Mouse (Mus musculus) kidney, postnatal 0 days (tissue): Measurements from ENCODE around the gene Phka2. TPM values are rescaled to one million over a fixed set of nuclear protein-coding genes. Genes with fewer than 3 reads are reported as not detected.
A peak's percentile ranks its signal among the peaks of the same experiment; 100 is the strongest.

Experiments
- ATAC-seq: fragments of 200-750 bp; cut with Nextera tagmentation; replicated peaks from 2 replicates; pipeline ENCODE4 v1.8.0; 2017; ENCODE audit warnings: low read depth, moderate number of reproducible peaks, moderate TSS enrichment, moderate library complexity; ENCODE audit not compliant: low FRiP score
- DNase-seq: peaks from one replicate; pipeline ENCODE4 v3.0.0-alpha.2; 2016; ENCODE audit warnings: low spot score
- H3K27ac ChIP-seq: fragments of 300-500 bp; sonication (generic); 2 replicates; pipeline ENCODE4 v1.5.1; 2014; ENCODE audit warnings: mild to moderate bottlenecking
- H3K27me3 ChIP-seq: fragments of 300-500 bp; sonication (generic); 2 replicates; pipeline ENCODE4 v1.6.1; 2014; ENCODE audit warnings: low read length, mixed read lengths; ENCODE audit not compliant: insufficient read depth
- H3K36me3 ChIP-seq: fragments of 300-500 bp; sonication (generic); 2 replicates; pipeline ENCODE4 v1.6.1; 2014; ENCODE audit warnings: low read length, mixed read lengths; ENCODE audit not compliant: insufficient read depth
- H3K4me1 ChIP-seq: fragments of 300-500 bp; sonication (generic); replicated peaks from 2 replicates; pipeline ENCODE4 v1.6.1; 2014; ENCODE audit warnings: antibody characterized with exemption, low read length, mixed read lengths; ENCODE audit not compliant: insufficient read depth
- H3K4me2 ChIP-seq: fragments of 300-500 bp; sonication (generic); 2 replicates; pipeline ENCODE4 v1.6.1; 2014; ENCODE audit warnings: mild to moderate bottlenecking, low read length, moderate library complexity, mixed read lengths
- H3K4me3 ChIP-seq: fragments of 300-500 bp; sonication (generic); replicated peaks from 2 replicates; pipeline ENCODE4 v1.5.1; 2014; ENCODE audit warnings: low read depth, low read length
- H3K9ac ChIP-seq: fragments of 300-500 bp; sonication (generic); 2 replicates; pipeline ENCODE4 v1.6.1; 2014; ENCODE audit warnings: low read depth, low read length
- H3K9me3 ChIP-seq: fragments of 300-500 bp; sonication (generic); replicated peaks from 2 replicates; pipeline ENCODE4 v1.6.1; 2016; ENCODE audit warnings: low read length, inconsistent platforms, mixed read lengths
- CTCF ChIP-seq: IDR thresholded peaks from 2 replicates; pipeline ENCODE4 v1.5.1; 2016; ENCODE audit warnings: antibody characterized with exemption, low read depth, mild to moderate bottlenecking, moderate library complexity
- WGBS: fragments of 180-500 bp; shearing (Covaris S2); extraction: QIAGEN DNeasy Blood & Tissue Kit; methylation state at CpG from one replicate; pipeline ENCODE4 v1.1.7; 2014; 5-methylcytosine and 5-hydroxymethylcytosine counted together
- polyA plus RNA-seq: library from polyadenylated mRNA; unstranded; fragments of >200 nt; fragmentation: Nextera tagmentation; extraction: Ambion mirVana; gene quantifications from 2 replicates; pipeline ENCODE4 v1.2.1, GENCODE M21; 2015

Gene Phka2
- polyA plus RNA-seq, 1 experiment from 2014 or later = 8.8 TPM

GRCm38 (mm10) chrX:160592933-160593332, 91.0 kb downstream of the Phka2 start:
- Histone ChIP-seq H3K27ac (no peak overlapping the region), H3K36me3 (no peaks in the 10 kb centered on the region), H3K4me3 (no peak overlapping the region), H3K9me3 (no peaks in the 10 kb centered on the region), H3K4me2 (no peak overlapping the region), H3K4me1 (no peaks in the 10 kb centered on the region), H3K9ac (no peak overlapping the region), H3K27me3 (no peaks in the 10 kb centered on the region)
- no peak for ATAC-seq
- WGBS = 78% methylated on average over 6 of the region's 6 CpGs
- no peak for DNase-seq
- TF ChIP-seq CTCF = no peak

GRCm38 (mm10) chrX:160598055-160598454, 96.1 kb downstream of the Phka2 start:
- no peak for ATAC-seq
- no peak overlapping the region for H3K4me2 ChIP-seq
- H3K27me3 ChIP-seq = no peaks in the 10 kb centered on the region
- WGBS = 48% methylated on average over 2 of the region's 2 CpGs
- H3K27ac ChIP-seq = peak overlapping the region; percentile 25; the same call in 1 of the 2 replicates
- DNase-seq = peak; percentile 13
- no peaks in the 10 kb centered on the region for H3K36me3 ChIP-seq
- H3K9me3 ChIP-seq = no peaks in the 10 kb centered on the region
- H3K4me1 ChIP-seq = no peaks in the 10 kb centered on the region
- no peak overlapping the region for H3K9ac ChIP-seq
- no peak for TF ChIP-seq CTCF
- no peak overlapping the region for H3K4me3 ChIP-seq

DNA sequence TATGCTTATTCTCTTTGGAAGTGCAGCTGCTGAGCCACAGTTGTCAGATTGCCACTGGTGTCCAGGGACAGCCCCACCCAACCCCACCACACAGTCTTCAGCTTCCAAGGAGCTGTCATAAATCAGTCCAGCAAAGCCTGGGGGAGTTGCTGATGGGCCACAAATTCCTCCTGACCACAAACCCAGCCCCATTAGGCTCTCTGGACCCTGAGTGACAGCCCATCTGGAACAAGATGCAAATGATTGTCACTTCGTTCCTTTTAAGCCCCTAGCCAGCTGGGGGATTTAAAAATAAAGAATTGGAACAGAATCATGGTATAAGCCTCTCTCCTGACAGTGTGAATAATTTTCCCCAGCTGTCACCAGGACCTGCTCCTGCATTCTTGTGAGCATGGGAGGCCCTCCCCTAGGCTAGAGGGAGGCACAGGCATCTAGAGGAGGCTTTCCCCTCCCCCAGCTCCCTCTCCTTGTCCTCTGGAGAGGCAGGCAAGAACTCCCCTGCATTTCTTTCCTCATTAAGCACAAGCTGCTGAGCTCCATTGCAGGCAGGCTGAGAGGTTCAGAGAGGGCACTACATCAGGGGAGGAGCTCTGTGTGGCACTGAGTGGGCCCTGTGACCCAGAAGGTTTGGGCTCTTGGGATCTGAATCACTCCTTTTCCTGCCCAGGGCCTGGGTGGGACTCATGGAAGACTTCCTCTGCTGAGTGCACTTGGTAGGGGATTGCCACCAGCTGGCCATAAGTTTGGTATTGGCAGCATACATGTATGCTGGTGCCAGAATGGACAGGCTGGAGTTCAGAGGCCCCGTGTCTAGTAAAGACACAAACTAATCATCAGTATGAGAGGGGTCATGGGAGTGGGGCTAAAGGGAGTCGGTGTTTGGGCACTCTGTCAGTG, 96.8 kb downstream of the Phka2 start:
- ATAC-seq (peak; percentile 87), DNase-seq (peak; percentile 83)
- H3K27ac ChIP-seq = peak overlapping the region; percentile 70

GRCm38 (mm10) chrX:160601053-160601452, 99.1 kb downstream of the Phka2 start:
- no peak for TF ChIP-seq CTCF

More for the DNA sequence above, 96.8 kb downstream of the Phka2 start:
- H3K9ac ChIP-seq = no peak overlapping the region
- WGBS = 30% methylated on average over 3 of the region's 3 CpGs
- H3K4me3 ChIP-seq = no peak overlapping the region
- TF ChIP-seq CTCF = no peak
- H3K36me3 ChIP-seq = no peaks in the 10 kb centered on the region
- H3K9me3 ChIP-seq = no peaks in the 10 kb centered on the region
- H3K27me3 ChIP-seq = no peaks in the 10 kb centered on the region
- no peaks in the 10 kb centered on the region for H3K4me1 ChIP-seq
- H3K4me2 ChIP-seq = no peak overlapping the region

DNA sequence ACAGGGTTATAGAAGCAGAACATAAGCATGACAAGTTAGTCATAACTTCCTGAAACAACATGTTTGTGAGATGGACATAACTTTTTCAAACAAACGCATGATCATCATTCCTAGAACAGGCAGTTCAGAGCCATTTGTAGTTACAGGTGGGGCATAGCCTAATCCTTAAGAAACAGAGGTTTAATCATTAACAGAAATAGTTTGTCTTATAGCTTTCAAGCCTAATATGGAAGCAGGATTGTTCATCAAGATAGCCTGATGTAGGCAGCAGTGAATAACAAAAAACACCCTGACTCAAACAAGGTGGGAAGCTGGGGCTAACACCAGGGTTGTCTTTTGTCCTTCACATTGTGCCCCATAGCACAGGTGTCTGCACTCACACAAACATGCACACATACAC, 100.8 kb downstream of the Phka2 start:
- 80% methylated on average over 1 of the region's 1 CpGs for WGBS
- no peak overlapping the region for H3K4me2 ChIP-seq
- no peak for TF ChIP-seq CTCF
- ATAC-seq (no peak), DNase-seq (peak; percentile 11)
- H3K27ac ChIP-seq = no peak overlapping the region
- H3K27me3 ChIP-seq = no peaks in the 10 kb centered on the region
- H3K9me3 ChIP-seq = no peaks in the 10 kb centered on the region
- H3K9ac ChIP-seq = no peak overlapping the region
- H3K36me3 ChIP-seq = no peaks in the 10 kb centered on the region
- no peaks in the 10 kb centered on the region for H3K4me1 ChIP-seq
- H3K4me3 ChIP-seq = no peak overlapping the region

More at GRCm38 (mm10) chrX:160601053-160601452, 99.1 kb downstream of the Phka2 start:
- H3K36me3 ChIP-seq = no peaks in the 10 kb centered on the region
- no peak overlapping the region for H3K4me3 ChIP-seq
- 42% methylated on average over 3 of the region's 3 CpGs for WGBS
- H3K4me2 ChIP-seq = no peak overlapping the region
- H3K27me3 ChIP-seq = no peaks in the 10 kb centered on the region
- H3K27ac ChIP-seq = 0 out of 2 replicates have a peak overlapping the region, but pooled peaks have one; percentile 25
- peak; percentile 55 for DNase-seq
- no peaks in the 10 kb centered on the region for H3K9me3 ChIP-seq
- ATAC-seq = no peak; the same call in 1 of the 2 replicates
- H3K9ac ChIP-seq = no peak overlapping the region
- H3K4me1 ChIP-seq = no peaks in the 10 kb centered on the region

- no peak for DNase-seq
- Histone ChIP-seq H3K9ac (no peak overlapping the region), H3K36me3 (no peaks in the 10 kb centered on the region), H3K27ac (no peak overlapping the region), H3K4me2 (no peak overlapping the region), H3K9me3 (no peaks in the 10 kb centered on the region), H3K27me3 (no peaks in the 10 kb centered on the region), H3K4me1 (no peaks in the 10 kb centered on the region), H3K4me3 (no peak overlapping the region)
- WGBS = 82% methylated on average over 2 of the region's 2 CpGs
- TF ChIP-seq CTCF = no peak
- ATAC-seq = no peak
These were observed 101.3 kb downstream of the Phka2 start for GRCm38 (mm10) chrX:160603316-160603715.
